Mouse (Mus musculus) intestine, embryonic 14.5 days (tissue): ENCODE results near the gene Tceal5. TPM values are rescaled to one million over a fixed set of nuclear protein-coding genes. Genes with fewer than 3 reads are reported as not detected.

ENCODE experiments used
- ATAC-seq: fragments of 200-750 bp; cut with Nextera tagmentation; replicated peaks from 2 replicates; pipeline ENCODE4 v1.8.0; 2017; ENCODE audit warnings: low read depth, moderate number of reproducible peaks, moderate TSS enrichment, moderate library complexity; ENCODE audit not compliant: low FRiP score, low TSS enrichment
- DNase-seq: peaks from one replicate; pipeline ENCODE4 v3.0.0-alpha.2; 2018; ENCODE audit warnings: low spot score
- H3K27ac ChIP-seq: fragments of 300-500 bp; sonication (generic); 2 replicates; pipeline ENCODE4 v1.5.1; 2014; ENCODE audit warnings: low read depth, mild to moderate bottlenecking, control low read depth
- H3K27me3 ChIP-seq: fragments of 300-500 bp; sonication (generic); replicated peaks from 2 replicates; pipeline ENCODE4 v1.6.1; 2014; ENCODE audit warnings: low read length, control low read depth; ENCODE audit not compliant: control insufficient read depth, insufficient read depth
- H3K36me3 ChIP-seq: fragments of 300-500 bp; sonication (generic); 2 replicates; pipeline ENCODE4 v1.6.1; 2014; ENCODE audit warnings: low read length, control low read depth; ENCODE audit not compliant: control insufficient read depth, insufficient read depth
- H3K4me1 ChIP-seq: fragments of 300-500 bp; sonication (generic); replicated peaks from 2 replicates; pipeline ENCODE4 v1.6.1; 2014; ENCODE audit warnings: low read length, control low read depth, mixed read lengths; ENCODE audit not compliant: control insufficient read depth, insufficient read depth
- H3K4me2 ChIP-seq: fragments of 300-500 bp; sonication (generic); 2 replicates; pipeline ENCODE4 v1.6.1; 2014; ENCODE audit warnings: low read length
- H3K4me3 ChIP-seq: fragments of 300-500 bp; sonication (generic); 2 replicates; pipeline ENCODE4 v1.5.1; 2014; ENCODE audit warnings: low read depth, low read length, control low read depth, mixed read lengths
- H3K9ac ChIP-seq: fragments of 300-500 bp; sonication (generic); 2 replicates; pipeline ENCODE4 v1.6.1; 2014; ENCODE audit warnings: mild to moderate bottlenecking, low read length
- H3K9me3 ChIP-seq: fragments of 300-500 bp; sonication (generic); 2 replicates; pipeline ENCODE4 v1.6.1; 2016; ENCODE audit warnings: low read length, control low read depth; ENCODE audit not compliant: control insufficient read depth
- WGBS: fragments of 180-500 bp; shearing (Covaris S2); extraction: QIAGEN DNeasy Blood & Tissue Kit; methylation state at CpG from one replicate; pipeline ENCODE4 v1.1.7; 2014; 5-methylcytosine and 5-hydroxymethylcytosine counted together
- polyA plus RNA-seq: library from polyadenylated mRNA; unstranded; fragments of >200 nt; fragmentation: Nextera tagmentation; extraction: Ambion mirVana; gene quantifications from 2 replicates; pipeline ENCODE4 v1.2.1, GENCODE M21; 2014

The Tceal5 gene
- polyA plus RNA-seq, 1 experiment from 2014 or later: 1.2 TPM

GRCm38 (mm10) chrX:136195193-136195944 is 8.3 kb downstream of the Tceal5 start:
- Histone ChIP-seq H3K4me3 (no peak overlapping the region), H3K27me3 (no peaks in the 10 kb centered on the region), H3K4me2 (no peak overlapping the region), H3K4me1 (no peaks in the 10 kb centered on the region), H3K9ac (no peak overlapping the region), H3K9me3 (no peaks in the 10 kb centered on the region), H3K27ac (no peak overlapping the region), H3K36me3 (no peaks in the 10 kb centered on the region)
- WGBS: 83% methylated on average over 16 of the region's 16 CpGs
- ATAC-seq (no peak), DNase-seq (no peak)

GRCm38 (mm10) chrX:136183107-136183506 is 20.6 kb downstream of the Tceal5 start:
- H3K9ac ChIP-seq: no peak overlapping the region
- DNase-seq (no peak), ATAC-seq (no peak)
- no peaks in the 10 kb centered on the region for H3K9me3 ChIP-seq
- no peak overlapping the region for H3K4me2 ChIP-seq
- H3K4me3 ChIP-seq: no peak overlapping the region
- no peaks in the 10 kb centered on the region for H3K27me3 ChIP-seq
- no peaks in the 10 kb centered on the region for H3K36me3 ChIP-seq
- WGBS: 73% methylated on average over 1 of the region's 1 CpGs
- no peak overlapping the region for H3K27ac ChIP-seq
- H3K4me1 ChIP-seq: no peaks in the 10 kb centered on the region

- WGBS: 27% methylated on average over 11 of the region's 11 CpGs
- Histone ChIP-seq H3K9me3 (no peaks in the 10 kb centered on the region), H3K36me3 (no peaks in the 10 kb centered on the region), H3K27ac (no peak overlapping the region), H3K27me3 (no peaks in the 10 kb centered on the region), H3K4me1 (no peaks in the 10 kb centered on the region), H3K4me2 (no peak overlapping the region), H3K9ac (no peak overlapping the region), H3K4me3 (no peak overlapping the region)
- no peak for ATAC-seq
- DNase-seq: no peak
Measured at GRCm38 (mm10) chrX:136180897-136181553, 22.7 kb downstream of the Tceal5 start.

GRCm38 (mm10) chrX:136172786-136173185 is 30.9 kb downstream of the Tceal5 start:
- 28% methylated on average over 10 of the region's 10 CpGs for WGBS
- Histone ChIP-seq H3K4me2 (peak overlapping the region; percentile 41), H3K36me3 (no peaks in the 10 kb centered on the region), H3K9me3 (no peaks in the 10 kb centered on the region), H3K27ac (peak overlapping the region; percentile 91), H3K27me3 (no peaks in the 10 kb centered on the region), H3K4me3 (peak overlapping the region; percentile 63), H3K9ac (peak overlapping the region; percentile 46), H3K4me1 (no peaks in the 10 kb centered on the region)
- ATAC-seq: no peak
- no peak for DNase-seq

GRCm38 (mm10) chrX:136172118-136172551 is 31.5 kb downstream of the Tceal5 start, which contains the start of gene Tceal8:
TSS of gene Tceal8 (minus strand) at chrX:136172342.
- ATAC-seq (peak; percentile 96), DNase-seq (peak; percentile 60)
- peak within 1 kb of the TSS; percentile 73 for H3K9ac ChIP-seq
- H3K4me2 ChIP-seq: peak within 1 kb of the TSS; percentile 55
- WGBS: 12% methylated on average over 10 of the region's 10 CpGs
- no peaks in the 10 kb centered on the region for H3K36me3 ChIP-seq
- H3K9me3 ChIP-seq: no peaks in the 10 kb centered on the region
- H3K4me1 ChIP-seq: no peaks in the 10 kb centered on the region
- peak within 1 kb of the TSS; percentile 63 for H3K4me3 ChIP-seq
- no peaks in the 10 kb centered on the region for H3K27me3 ChIP-seq
- peak within 1 kb of the TSS; percentile 91 for H3K27ac ChIP-seq

- Histone ChIP-seq H3K4me3 (peak overlapping the region; percentile 63), H3K27ac (peak overlapping the region; percentile 91), H3K36me3 (no peaks in the 10 kb centered on the region), H3K9me3 (no peaks in the 10 kb centered on the region), H3K27me3 (no peaks in the 10 kb centered on the region), H3K4me1 (no peaks in the 10 kb centered on the region), H3K9ac (peak overlapping the region; percentile 73), H3K4me2 (peak overlapping the region; percentile 55)
- DNase-seq: peak; percentile 77
- ATAC-seq: peak; percentile 70
- WGBS: 15% methylated on average over 24 of the region's 24 CpGs
Measured at GRCm38 (mm10) chrX:136171189-136172117, 32.2 kb downstream of the Tceal5 start.

- Histone ChIP-seq H3K9ac (peak overlapping the region; percentile 25; the same call in 1 of the 2 replicates), H3K4me2 (peak overlapping the region; percentile 55), H3K9me3 (no peaks in the 10 kb centered on the region), H3K4me1 (no peaks in the 10 kb centered on the region), H3K36me3 (no peaks in the 10 kb centered on the region), H3K4me3 (peak overlapping the region; percentile 63), H3K27me3 (no peaks in the 10 kb centered on the region), H3K27ac (no peak overlapping the region)
- WGBS: 29% methylated on average over 10 of the region's 10 CpGs
- ATAC-seq (no peak), DNase-seq (no peak)
Measured at GRCm38 (mm10) chrX:136170625-136171024, 33.1 kb downstream of the Tceal5 start.
